Mouse (Mus musculus): Measurements from ENCODE around the gene Epc2. TPM values are rescaled to one million over a fixed set of nuclear protein-coding genes. Genes with fewer than 3 reads are reported as not detected.

Gene Epc2
- total RNA-seq, 1 experiment from 2014 or later: 69.3 TPM

DNA sequence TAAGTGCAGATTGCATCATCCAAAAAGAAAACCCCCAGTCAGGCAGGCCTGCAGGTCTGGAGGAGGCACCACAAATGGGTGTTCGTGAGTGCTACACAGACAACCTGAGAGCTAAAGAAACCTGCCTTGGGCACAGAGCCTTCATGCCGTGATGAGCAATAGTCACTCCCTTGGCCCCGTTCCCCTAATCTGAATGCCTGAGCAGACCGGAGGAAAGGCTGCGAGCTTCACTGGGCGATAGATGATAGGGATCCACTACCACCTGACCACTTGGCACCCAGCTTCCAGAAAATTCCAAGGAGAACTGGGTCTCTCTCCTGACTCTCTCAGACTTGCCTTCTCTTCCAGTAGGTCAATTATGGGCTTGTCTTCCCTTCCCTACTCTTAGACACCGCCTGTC, 143.6 kb downstream of the Epc2 start:
- ATAC-seq (replicated peaks in 1 of 2; ENCODE audit: insufficient read depth in 1 of 2, low FRiP score in 2 of 2, low TSS enrichment in 1 of 2, low read depth in 1 of 2, poor library complexity in 2 of 2, severe bottlenecking in 2 of 2): no peak

- ATAC-seq (replicated peaks in 1 of 2; ENCODE audit: insufficient read depth in 1 of 2, low FRiP score in 2 of 2, low TSS enrichment in 1 of 2, low read depth in 1 of 2, poor library complexity in 2 of 2, severe bottlenecking in 2 of 2): no peak
Measured at GRCm38 (mm10) chr2:49596318-49596717, 145.0 kb downstream of the Epc2 start.

DNA sequence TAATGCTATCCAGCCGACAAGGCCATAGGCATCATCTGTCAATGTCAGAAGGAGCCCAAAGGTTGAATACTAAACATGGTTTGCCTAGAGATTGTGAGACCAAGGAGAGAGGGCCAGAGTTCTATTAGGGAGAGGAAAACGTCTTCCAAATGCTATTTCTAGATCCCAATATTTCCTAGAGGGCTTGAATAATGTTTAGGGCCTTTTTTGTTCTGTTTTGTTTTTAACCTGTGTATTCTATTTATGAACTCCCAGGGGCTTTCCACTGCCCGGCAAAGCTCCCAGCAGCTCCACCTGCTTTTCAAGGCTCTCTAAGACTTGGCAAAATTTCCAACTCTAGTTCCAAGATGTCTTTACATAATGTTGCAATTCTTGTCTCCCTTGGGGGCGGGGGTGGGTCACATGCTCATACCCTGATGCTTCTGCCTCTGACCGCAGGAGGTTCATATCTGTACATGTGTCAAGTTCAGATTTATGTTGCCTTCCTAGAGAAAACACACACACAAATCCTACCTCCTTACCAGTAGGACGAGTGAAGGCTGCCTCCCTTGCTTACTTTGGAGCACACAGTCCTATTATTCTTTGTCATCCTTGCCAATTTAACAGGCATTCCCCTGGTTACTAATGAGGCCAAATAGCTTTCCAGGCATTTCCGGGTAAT, 148.9 kb downstream of the Epc2 start:
- no peak for ATAC-seq (replicated peaks in 1 of 2; ENCODE audit: insufficient read depth in 1 of 2, low FRiP score in 2 of 2, low TSS enrichment in 1 of 2, low read depth in 1 of 2, poor library complexity in 2 of 2, severe bottlenecking in 2 of 2)

Other genes starting within 250 kb of the Epc2 start
- gene Kif5c, start 167.8 kb downstream of the Epc2 start, total RNA-seq (2017): 0.45 and 2.4 TPM in 2 replicates